In the genomic region with DNA sequence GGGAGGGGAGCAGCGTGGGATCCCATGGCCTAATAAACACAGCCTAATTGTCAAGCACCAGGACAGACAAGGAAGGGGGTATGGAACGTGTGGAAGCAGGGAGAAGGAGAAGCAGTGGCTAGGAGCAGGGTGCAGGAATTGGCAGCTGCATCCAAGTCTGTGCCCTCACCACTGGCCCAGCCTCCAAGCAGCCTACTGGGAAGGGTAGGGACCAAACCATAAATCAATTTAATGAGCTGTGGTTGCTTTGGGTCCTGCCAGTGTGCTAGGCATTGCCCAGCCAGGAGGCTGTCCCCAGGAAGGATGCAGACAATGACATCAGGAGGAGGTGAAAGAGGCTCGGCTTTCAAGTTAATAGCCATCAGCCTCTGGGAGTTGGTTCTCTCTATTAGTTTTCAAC, we compare ENCODE assay signal across 13 mouse cellular contexts.
A peak's percentile ranks its signal among the peaks of the same experiment; 100 is the strongest.
DNase-seq lines count a peak whose midpoint lies in the region; ATAC-seq lines count a peak whose summit lies in the region.
"Had no signal": no experiment of that assay in that cellular context is flagged by ENCODE, and none has a peak within 500 bp of the region (broad histone marks: within the 10 kb centered on the region; RNA-seq: fewer than 3 reads in every experiment).

No protein-coding gene starts in this region.

- H3K27ac ChIP-seq in heart, embryonic 10.5 days: peak overlapping the region; percentile 47; the same call in 1 of the 2 replicates
- H3K27ac ChIP-seq in heart, embryonic 11.5 days (ENCODE audit: low read depth, low read length): no peak overlapping the region
- H3K27ac ChIP-seq in neural tube, embryonic 11.5 days (ENCODE audit: low read depth, low read length): peak overlapping the region; percentile 21; the same call in 1 of the 2 replicates
- H3K27ac ChIP-seq in midbrain, embryonic 14.5 days (replicated peaks; ENCODE audit: low read depth, low read length): 0 out of 2 replicates have a peak overlapping the region, but pooled peaks have one; percentile 45
- H3K27ac ChIP-seq in liver, embryonic 12.5 days: no peak overlapping the region
- H3K27ac ChIP-seq: layer of hippocampus, adult 2 months had no signal

- H3K9me3 ChIP-seq in heart, embryonic 10.5 days: no peaks in the 10 kb centered on the region
- H3K9me3 ChIP-seq in heart, embryonic 11.5 days (replicated peaks; ENCODE audit: control insufficient read depth, low read length): no peaks in the 10 kb centered on the region
- H3K9me3 ChIP-seq in neural tube, embryonic 11.5 days (ENCODE audit: control insufficient read depth, low read length): no peaks in the 10 kb centered on the region
- H3K9me3 ChIP-seq in midbrain, embryonic 14.5 days (ENCODE audit: control insufficient read depth, low read length): no peaks in the 10 kb centered on the region
- 0 out of 2 replicates have a peak, but pooled peaks cover 5% of the 10 kb centered on the region for H3K9me3 ChIP-seq in liver, embryonic 12.5 days (replicated peaks)

- DNase-seq in heart, embryonic 10.5 days (ENCODE audit: low spot score): no peak
- peak; percentile 16 for DNase-seq in neural tube, embryonic 11.5 days (ENCODE audit: low spot score)
- no peak for DNase-seq in neural tube, embryonic 10.5 days (ENCODE audit: extremely low spot score, low spot score)
- no peak for DNase-seq in midbrain, embryonic 14.5 days
- no peak for DNase-seq in left cerebral cortex, postnatal 4 days
- DNase-seq: adrenal gland, adult 8-10 months; cerebellum, postnatal 25 days; liver, postnatal 0 days had no signal

- 57% methylated on average over 3 of the region's 3 CpGs for WGBS in heart, embryonic 10.5 days
- 66% methylated on average over 3 of the region's 3 CpGs for WGBS in heart, embryonic 11.5 days (ENCODE audit: insufficient replicate concordance)
- WGBS in neural tube, embryonic 11.5 days: 5% methylated on average over 3 of the region's 3 CpGs
- WGBS in midbrain, embryonic 14.5 days: 43% methylated on average over 3 of the region's 3 CpGs
- 46% methylated on average over 3 of the region's 3 CpGs for WGBS in liver, embryonic 12.5 days (ENCODE audit: insufficient replicate concordance)

- intact Hi-C loops in left cerebral cortex, postnatal 4 days (cut with DNase I): no loop called here

- no peaks in the 10 kb centered on the region for H3K27me3 ChIP-seq in heart, embryonic 10.5 days (ENCODE audit: insufficient read depth, poor library complexity, severe bottlenecking)
- H3K27me3 ChIP-seq in heart, embryonic 11.5 days (ENCODE audit: control insufficient read depth, insufficient read depth, low read length): no peaks in the 10 kb centered on the region
- H3K27me3 ChIP-seq in neural tube, embryonic 11.5 days (ENCODE audit: control insufficient read depth, insufficient read depth, low read length): no peaks in the 10 kb centered on the region
- H3K27me3 ChIP-seq in midbrain, embryonic 14.5 days (ENCODE audit: control insufficient read depth, insufficient read depth, low read length): no peaks in the 10 kb centered on the region
- no peaks in the 10 kb centered on the region for H3K27me3 ChIP-seq in liver, embryonic 12.5 days (replicated peaks)
- H3K27me3 ChIP-seq: megakaryocyte, embryonic 14.5 days had no signal

- no peaks in the 10 kb centered on the region for H3K36me3 ChIP-seq in heart, embryonic 10.5 days
- no peaks in the 10 kb centered on the region for H3K36me3 ChIP-seq in heart, embryonic 11.5 days (ENCODE audit: control insufficient read depth, insufficient read depth, low read length)
- H3K36me3 ChIP-seq in neural tube, embryonic 11.5 days (ENCODE audit: control insufficient read depth, insufficient read depth, low read length): no peaks in the 10 kb centered on the region
- no peaks in the 10 kb centered on the region for H3K36me3 ChIP-seq in midbrain, embryonic 14.5 days (ENCODE audit: control insufficient read depth, insufficient read depth, low read length)
- H3K36me3 ChIP-seq in liver, embryonic 12.5 days: no peaks in the 10 kb centered on the region

- H3K4me2 ChIP-seq in heart, embryonic 11.5 days: no peak overlapping the region
- H3K4me2 ChIP-seq in neural tube, embryonic 11.5 days (ENCODE audit: low read depth): no peak overlapping the region
- H3K4me2 ChIP-seq in midbrain, embryonic 14.5 days (ENCODE audit: low read length): no peak overlapping the region
- no peak overlapping the region for H3K4me2 ChIP-seq in liver, embryonic 12.5 days

- H3K4me1 ChIP-seq in heart, embryonic 10.5 days: peaks cover 18% of the 10 kb centered on the region
- peaks cover 6% of the 10 kb centered on the region; the same call in 1 of the 2 replicates for H3K4me1 ChIP-seq in heart, embryonic 11.5 days (ENCODE audit: control insufficient read depth, insufficient read depth, low read length)
- peaks cover 13% of the 10 kb centered on the region for H3K4me1 ChIP-seq in neural tube, embryonic 11.5 days (ENCODE audit: control insufficient read depth, insufficient read depth, low read length)
- 0 out of 2 replicates have a peak, but pooled peaks cover 3% of the 10 kb centered on the region for H3K4me1 ChIP-seq in midbrain, embryonic 14.5 days (ENCODE audit: control insufficient read depth, insufficient read depth, low read length)
- no peaks in the 10 kb centered on the region for H3K4me1 ChIP-seq in liver, embryonic 12.5 days
- H3K4me1 ChIP-seq: megakaryocyte, embryonic 14.5 days had no signal

- no peak overlapping the region for H3K9ac ChIP-seq in heart, embryonic 11.5 days (ENCODE audit: low read depth, low read length)
- no peak overlapping the region for H3K9ac ChIP-seq in neural tube, embryonic 11.5 days (ENCODE audit: low read length)
- H3K9ac ChIP-seq in midbrain, embryonic 14.5 days (replicated peaks; ENCODE audit: low read length): no peak overlapping the region
- no peak overlapping the region for H3K9ac ChIP-seq in liver, embryonic 12.5 days
- H3K9ac ChIP-seq: liver, postnatal 0 days had no signal

- no peak overlapping the region for H3K4me3 ChIP-seq in heart, embryonic 10.5 days
- H3K4me3 ChIP-seq in heart, embryonic 11.5 days (ENCODE audit: low read depth, low read length): no peak overlapping the region
- no peak overlapping the region for H3K4me3 ChIP-seq in neural tube, embryonic 11.5 days (ENCODE audit: low read depth, low read length)
- H3K4me3 ChIP-seq in midbrain, embryonic 14.5 days (replicated peaks; ENCODE audit: low read depth, low read length): no peak overlapping the region
- H3K4me3 ChIP-seq in liver, embryonic 12.5 days: no peak overlapping the region
- H3K4me3 ChIP-seq: layer of hippocampus, adult 2 months; megakaryocyte, embryonic 14.5 days had no signal

- ATAC-seq in heart, embryonic 11.5 days (replicated peaks; ENCODE audit: insufficient number of reproducible peaks, low FRiP score, low TSS enrichment): no peak
- ATAC-seq in neural tube, embryonic 11.5 days (ENCODE audit: insufficient read depth, low FRiP score, low TSS enrichment): peak; percentile 75
- no peak for ATAC-seq in midbrain, embryonic 14.5 days (ENCODE audit: low FRiP score, low TSS enrichment)
- no peak for ATAC-seq in liver, embryonic 12.5 days
- ATAC-seq: inflammation-experienced regulatory T-cells, adult 6 months; liver, postnatal 0 days had no signal

Comparison
In these comparisons a context has a peak if more than half of its experiments do, and no peak if none do; other contexts are left out.
1. H3K27ac ChIP-seq: peak in heart, embryonic 10.5 days (single experiment), neural tube, embryonic 11.5 days (single experiment) and midbrain, embryonic 14.5 days (single experiment); none in heart, embryonic 11.5 days (single experiment) and liver, embryonic 12.5 days (single experiment).